Mouse (Mus musculus) telencephalon, adult 2 months (tissue): ENCODE results near the gene Ankrd60.

Experiments used
- DNase-seq: peaks from one replicate; pipeline ENCODE4 v3.0.0-alpha.2; 2011; ENCODE audit warnings: low read depth, low spot score

The Ankrd60 gene

DNA sequence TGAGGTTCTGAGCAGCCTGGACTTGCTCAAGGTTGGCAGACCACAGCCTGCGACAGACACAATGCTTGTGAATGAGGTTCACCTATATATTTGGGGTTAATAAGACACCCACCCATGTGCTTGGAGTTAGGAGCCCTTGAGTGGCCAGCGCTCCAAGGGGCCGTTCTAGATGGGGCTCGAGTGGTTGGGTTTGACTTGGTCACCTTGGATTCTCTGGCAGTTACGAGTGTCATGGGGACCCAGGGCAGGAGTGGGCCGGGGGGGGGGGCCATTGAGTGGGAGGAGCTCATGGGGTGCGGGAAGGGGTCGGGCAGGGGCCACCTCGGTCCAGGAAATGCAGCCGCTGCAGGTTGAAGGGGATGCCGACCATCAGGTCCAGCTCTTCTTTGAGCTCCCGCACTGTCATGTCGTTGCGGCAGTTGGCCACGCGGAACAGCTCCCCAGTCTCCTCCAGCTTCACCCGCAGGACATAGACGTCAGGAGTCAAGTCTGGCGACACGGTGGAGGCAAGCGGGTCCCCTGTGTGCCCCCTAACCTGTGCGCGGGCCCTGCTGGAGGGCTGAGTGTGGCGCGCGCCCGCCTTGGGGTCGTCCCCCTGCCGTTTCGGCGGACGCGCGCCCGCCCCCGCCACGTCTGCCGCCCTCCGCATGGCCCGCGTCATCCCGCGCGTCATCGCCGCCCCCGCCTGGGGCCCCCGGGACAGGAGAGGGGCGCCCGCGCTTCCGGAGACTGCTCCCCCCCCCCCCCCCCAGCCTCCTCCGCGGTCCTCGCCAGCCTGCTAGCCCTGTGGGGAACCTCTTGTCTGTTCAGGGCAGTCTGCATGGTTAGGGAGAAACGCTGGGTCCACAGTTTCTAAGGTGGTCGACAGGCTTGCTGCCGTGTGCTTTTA is at the start of gene Ankrd60:
TSS of gene Ankrd60 (minus strand) at position 697 of the 889 bp plus-strand sequence.
- no peak for DNase-seq

DNA sequence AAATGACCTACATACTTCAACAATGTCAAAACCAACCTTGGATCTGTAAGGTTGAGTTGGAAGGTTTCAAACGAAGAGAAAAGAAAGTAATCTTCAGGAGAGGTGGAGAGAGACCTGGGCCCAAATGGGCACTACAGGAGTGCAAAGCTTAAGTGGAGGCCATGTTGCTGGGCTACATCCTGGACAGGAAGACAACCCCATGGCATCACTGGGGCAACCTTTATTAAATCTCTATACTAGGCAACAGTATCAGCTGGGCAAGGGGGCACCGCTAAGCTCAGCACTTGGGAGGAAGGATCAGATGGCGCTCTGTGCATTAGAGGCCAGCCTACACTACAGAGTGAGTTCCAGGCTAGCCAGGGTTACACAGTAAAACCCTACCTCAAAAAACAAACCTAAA is 47.6 kb upstream of the Ankrd60 start:
- no peak for DNase-seq

DNA sequence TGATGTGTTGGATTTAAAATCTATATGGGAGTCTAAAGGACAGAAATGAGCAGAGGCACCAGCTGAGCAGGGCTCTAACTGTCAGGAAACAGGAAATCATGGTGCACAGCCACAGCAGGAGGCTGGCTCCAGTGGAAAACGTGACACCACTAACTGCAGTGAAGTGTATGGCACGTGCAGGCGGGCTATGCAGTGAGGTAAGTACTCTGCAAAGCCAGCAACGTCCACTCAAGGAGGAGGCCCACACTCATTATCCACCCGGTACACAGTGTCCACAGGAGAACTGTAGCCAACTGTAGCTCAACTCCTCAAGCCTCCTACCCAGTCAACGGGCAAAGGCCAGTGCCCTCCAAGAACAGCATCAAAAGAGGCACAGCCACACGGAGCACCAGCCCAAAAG is 46.5 kb upstream of the Ankrd60 start:
- no peak for DNase-seq

- DNase-seq: no peak
These were observed 44.0 kb upstream of the Ankrd60 start for GRCm38 (mm10) chr2:173622173-173622601.

- DNase-seq: no peak
These were observed 42.5 kb upstream of the Ankrd60 start for GRCm38 (mm10) chr2:173620645-173621044.

GRCm38 (mm10) chr2:173619132-173619531 is 41.0 kb upstream of the Ankrd60 start:
- no peak for DNase-seq

DNA sequence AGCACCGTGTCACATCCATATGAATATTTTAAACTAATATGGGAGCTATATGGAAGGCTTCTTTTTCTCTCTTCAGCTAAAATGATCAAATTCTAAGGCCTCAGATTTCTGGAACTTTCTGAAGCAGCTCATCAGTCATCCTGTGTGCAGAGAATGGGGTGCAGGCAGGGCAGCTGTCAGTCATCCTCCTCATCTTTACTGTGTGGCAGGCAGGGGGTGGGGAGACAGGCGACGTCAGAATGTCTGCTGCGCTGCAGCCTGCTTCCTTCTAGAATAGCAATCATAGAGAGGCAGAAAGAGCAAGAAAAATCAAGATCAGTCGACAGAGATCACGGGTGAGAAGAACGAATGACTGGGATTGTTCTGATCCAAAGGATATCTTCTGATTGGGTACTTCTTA is 38.0 kb upstream of the Ankrd60 start:
- DNase-seq: no peak

GRCm38 (mm10) chr2:173615378-173616081 is 37.4 kb upstream of the Ankrd60 start:
- peak; percentile 6 for DNase-seq

- no peak for DNase-seq
These were observed 30.1 kb upstream of the Ankrd60 start for GRCm38 (mm10) chr2:173608020-173608958.

- DNase-seq: no peak
These were observed 28.2 kb upstream of the Ankrd60 start for GRCm38 (mm10) chr2:173606415-173606804.

DNA sequence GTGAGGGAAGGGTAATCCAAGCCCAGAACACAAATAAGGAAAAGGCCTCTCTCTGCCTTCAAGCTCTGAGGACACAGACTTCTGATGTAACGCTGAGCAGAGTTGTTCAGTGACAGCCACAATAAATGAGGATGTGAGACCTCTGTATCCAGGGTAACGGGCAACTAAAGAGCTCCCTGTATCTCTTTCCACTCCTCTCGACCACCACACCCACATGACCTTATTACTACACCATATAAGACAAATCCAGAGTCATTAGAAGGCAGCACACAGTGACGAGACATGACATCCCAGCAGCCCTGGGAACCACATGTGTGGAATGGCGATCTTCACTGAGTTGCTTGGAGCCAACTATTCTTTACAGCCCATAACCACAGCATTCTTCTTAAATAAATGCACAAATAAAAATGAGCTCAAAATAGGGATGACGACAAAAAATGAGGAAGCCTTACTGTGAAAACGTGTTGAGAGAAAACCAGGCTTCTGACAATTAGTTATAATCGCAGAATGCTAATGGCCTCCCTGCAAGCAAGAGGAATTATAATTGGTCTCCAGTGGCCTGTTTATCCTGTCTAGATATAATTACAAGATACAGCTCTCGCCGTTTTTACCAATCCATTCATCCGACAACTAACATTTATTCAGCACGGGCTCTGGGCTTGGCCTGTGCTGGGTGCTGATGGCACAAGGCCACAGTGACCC is 27.7 kb upstream of the Ankrd60 start:
- DNase-seq: no peak

DNA sequence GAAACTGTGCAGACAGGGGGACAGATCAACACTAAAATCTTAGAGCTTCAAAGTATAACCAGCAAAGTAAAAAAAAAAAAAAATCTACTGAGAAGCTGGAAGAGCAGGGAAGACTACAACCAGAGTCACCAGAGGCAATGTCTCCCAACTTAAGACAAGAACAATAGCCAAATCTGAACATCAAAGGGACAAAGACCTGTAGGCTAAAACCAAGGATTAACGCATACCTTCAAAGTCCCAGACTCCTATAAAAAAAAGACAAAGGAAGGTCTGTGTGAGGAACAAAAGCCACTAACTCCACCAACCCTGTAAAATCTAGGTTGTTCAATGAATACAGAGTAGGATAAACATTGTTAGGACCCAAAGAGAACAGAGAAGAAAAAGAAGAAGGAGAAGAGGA is 23.7 kb upstream of the Ankrd60 start:
- no peak for DNase-seq

GRCm38 (mm10) chr2:173595374-173595781 is 17.2 kb upstream of the Ankrd60 start:
- no peak for DNase-seq

GRCm38 (mm10) chr2:173594313-173595063 is 16.3 kb upstream of the Ankrd60 start:
- DNase-seq: no peak

- DNase-seq: no peak
These were observed 15.7 kb upstream of the Ankrd60 start for GRCm38 (mm10) chr2:173593841-173594240.

DNA sequence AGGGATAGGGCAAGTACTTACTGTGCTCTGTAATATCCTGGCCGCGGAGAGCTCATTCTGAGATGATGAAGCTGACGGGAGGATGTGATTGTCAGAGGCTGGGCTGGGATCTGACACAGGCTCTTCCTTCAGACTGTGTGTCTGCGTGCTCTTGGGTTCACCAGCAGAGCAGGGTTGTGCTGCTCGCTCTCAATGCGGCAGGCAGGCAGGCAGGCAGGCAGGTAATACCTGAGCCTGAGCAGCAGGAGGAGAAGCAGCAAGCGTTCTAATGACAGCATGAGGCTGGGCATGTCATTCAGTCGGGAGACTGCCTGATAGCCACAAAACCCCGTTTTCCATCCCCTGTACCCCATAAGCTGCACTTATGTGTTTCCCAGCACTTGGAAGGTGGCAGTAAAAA is 14.6 kb upstream of the Ankrd60 start:
- no peak for DNase-seq

GRCm38 (mm10) chr2:173587411-173587810 is 9.2 kb upstream of the Ankrd60 start:
- DNase-seq: no peak

DNA sequence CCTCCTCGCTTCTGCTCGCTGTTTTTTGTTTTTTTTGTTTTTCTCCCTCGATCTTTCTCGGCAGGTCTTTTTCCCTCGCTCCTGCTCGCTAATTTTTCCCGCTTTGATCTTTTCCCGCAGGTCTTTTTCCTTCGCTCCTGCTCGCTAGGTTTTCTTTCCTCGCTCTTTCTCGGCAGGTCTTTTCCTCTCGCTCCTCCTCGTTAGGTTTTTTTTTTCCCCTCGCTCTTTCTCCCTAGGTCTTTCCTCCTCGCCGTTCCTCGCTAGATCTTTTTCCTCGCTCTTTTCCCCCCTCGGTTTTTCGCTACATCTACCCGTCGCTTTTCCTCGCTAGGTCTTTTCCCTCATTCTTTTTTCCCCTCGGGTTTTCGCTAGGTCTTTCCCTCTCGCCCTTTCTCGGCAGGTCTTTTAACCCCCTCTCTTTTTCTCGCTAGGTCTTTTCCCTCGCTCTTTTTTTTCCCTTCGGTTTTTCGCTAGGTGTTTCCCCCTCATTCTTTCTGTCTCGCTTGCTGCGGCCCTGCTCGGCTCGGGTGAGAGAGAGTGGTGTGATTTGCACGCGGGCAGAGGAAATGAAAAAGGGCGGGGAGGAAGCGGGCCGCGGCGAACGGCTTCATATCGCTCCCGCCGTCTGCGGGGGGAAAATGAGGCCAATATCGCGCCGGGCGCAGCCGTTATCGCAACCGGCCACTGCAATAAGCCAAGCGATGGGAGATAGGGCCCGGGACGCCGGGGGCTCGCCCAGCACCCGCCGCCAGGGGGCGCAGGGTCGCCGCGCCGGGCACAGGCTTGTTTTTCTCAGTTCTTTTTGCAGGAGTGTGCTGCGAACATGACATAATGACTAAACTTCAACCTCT is 8.2 kb upstream of the Ankrd60 start:
- no peak for DNase-seq

DNA sequence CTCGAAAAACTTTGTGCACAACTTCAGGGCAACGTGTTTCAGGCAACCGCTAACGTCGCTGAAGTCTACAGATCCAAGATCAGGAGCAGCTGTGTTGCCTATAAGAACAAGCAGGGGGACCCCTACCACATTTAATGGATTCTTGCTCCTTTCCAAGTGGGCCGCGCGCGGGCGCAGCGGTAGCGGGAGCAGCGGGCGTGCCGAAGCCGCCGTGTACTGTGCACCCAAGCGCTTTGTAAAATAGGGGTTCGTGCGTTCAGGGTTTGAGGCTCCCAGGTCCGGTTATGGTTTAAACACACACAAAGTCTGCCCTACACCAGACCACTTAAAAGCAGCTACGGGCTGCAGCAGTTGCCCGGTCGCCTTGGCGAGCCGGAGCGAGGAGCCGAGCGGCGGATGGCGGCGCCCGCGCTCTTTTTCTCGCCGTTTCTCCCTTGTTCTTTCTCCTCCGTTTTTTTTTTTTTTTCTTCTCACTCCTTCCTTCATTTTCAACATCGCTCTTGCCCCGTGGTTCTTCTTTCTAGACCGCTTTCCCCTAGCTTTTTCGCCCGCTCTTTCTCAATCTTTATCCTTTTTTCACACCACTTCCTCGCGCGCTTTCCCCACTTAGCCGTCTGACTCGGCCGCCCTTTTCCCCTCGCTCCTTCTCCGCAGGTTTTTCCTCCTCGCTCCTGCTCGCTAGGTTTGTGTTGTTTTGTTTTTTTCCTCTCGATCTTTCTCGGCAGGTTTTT is 7.4 kb upstream of the Ankrd60 start:
- no peak for DNase-seq
